Mouse (Mus musculus) heart, adult 8-10 months (tissue): ENCODE measurements around the gene Npff. TPM values are rescaled to one million over a fixed set of nuclear protein-coding genes. Genes with fewer than 3 reads are reported as not detected.

ENCODE experiments used
- DNase-seq: peaks from one replicate; pipeline ENCODE4 v3.0.0; 2022; ENCODE audit warnings: low spot score
- total RNA-seq, 4 experiments: library from RNA; stranded (reverse); gene quantifications; 2 replicates each; pipeline ENCODE4 v1.2.4; 2022

The Npff gene
- 1 to 10 TPM in 3 of 4 experiments, under 1 TPM in 1; 0.65 to 2.2 (median 1.9) TPM for total RNA-seq

- DNase-seq = peak; percentile 69
Observed at GRCm38 (mm10) chr15:102524892-102525485, at the start of gene Npff. Gene Npff, minus strand, starts transcription at chr15:102524942.

DNA sequence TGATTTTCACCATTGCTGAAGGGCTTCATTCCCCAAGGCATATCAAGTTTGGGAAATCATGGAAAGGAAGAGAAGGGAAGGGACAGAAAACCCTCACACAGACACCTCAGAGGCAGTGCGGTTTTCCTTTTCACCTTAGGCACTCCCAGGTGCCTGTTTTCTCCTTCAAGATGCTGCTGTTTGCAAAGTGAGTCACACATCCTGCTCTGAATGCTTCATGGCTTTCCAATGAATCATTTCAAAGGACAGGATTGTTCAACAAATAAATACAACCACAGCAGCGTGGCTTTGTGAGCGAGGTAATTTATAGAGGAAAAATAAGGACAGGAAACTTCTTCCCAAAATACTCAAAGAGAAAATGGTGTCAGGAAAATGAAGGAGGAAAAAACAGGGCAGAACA is 47.3 kb upstream of the Npff start:
- DNase-seq = no peak

DNA sequence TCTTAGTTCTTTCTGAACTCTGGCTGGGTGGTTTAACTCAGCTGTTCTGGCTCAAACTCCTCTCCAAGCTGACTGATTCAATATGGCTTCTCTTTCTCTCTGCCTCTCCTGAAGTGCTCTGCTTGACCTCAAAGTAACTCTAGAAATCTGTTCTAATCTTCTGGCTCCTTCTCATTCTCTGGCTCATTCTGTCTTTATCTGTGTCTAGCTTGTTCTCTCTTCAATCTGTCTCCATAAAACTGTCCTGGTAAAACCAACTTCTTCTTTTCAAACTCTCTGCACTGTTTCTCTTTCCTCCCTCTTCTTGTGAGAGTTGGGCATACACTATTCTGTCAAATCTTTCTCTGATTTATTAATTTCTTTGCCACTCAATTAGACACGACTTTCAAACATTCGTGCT is 43.1 kb upstream of the Npff start:
- DNase-seq = no peak

DNA sequence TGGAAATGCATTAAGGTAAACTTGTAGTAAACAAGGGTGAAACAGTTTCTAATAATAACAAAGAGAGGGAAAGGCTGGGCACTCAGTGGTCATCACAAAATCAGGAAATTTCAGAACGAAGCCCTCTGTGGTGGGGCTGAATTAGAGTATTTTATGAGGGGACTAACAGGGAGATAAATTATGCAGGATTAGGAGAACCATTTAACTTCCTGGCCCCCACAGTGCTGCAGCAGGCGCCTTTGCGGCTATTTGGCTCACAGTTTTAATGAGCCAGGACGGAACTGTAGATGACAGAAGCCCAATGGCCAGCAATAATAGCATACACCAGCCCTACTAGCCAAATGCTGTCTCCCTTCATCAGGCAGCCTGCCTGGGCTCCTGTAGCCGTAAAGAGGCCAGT is 38.9 kb upstream of the Npff start:
- DNase-seq = no peak

DNA sequence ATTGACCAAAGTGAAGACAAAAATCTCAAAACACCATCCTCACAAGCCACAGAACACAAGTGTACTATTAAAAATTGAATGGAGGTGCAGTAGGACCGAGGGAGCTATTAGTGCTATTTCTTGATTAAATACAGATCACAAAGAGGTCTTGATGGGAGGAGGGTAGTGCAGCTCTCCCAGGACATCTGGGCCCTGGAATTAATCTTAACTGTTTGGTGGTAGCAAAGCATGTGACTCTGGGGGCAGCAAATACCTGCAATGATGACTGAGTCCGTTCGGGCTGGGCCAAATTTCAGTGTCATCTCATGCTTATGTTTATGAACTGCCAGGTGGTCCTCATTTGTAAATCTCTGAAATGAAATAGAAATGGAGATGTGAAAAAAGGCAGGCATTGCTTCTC is 38.3 kb upstream of the Npff start:
- no peak for DNase-seq

GRCm38 (mm10) chr15:102562491-102562890 is 37.7 kb upstream of the Npff start:
- no peak for DNase-seq

DNA sequence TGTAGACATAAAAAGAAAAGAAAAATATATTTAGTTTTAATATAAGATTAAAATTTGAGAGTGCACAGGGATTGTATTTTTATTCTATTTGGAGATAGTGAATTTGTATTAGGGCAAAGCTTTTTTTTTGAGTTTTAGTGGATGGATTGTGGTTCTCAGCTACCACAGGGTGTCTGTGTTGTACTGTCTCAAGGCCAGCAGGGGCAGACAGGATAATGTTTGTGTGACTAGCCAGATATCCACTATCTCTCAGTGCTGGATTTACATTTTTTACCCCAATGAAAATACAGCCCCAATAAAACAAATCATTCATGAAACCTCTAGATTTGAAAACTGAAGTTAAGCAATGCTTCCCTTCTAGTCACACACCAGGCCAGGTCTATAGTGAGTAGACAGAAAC is 32.8 kb upstream of the Npff start:
- DNase-seq = no peak

GRCm38 (mm10) chr15:102555581-102555980 is 30.8 kb upstream of the Npff start:
- no peak for DNase-seq

DNA sequence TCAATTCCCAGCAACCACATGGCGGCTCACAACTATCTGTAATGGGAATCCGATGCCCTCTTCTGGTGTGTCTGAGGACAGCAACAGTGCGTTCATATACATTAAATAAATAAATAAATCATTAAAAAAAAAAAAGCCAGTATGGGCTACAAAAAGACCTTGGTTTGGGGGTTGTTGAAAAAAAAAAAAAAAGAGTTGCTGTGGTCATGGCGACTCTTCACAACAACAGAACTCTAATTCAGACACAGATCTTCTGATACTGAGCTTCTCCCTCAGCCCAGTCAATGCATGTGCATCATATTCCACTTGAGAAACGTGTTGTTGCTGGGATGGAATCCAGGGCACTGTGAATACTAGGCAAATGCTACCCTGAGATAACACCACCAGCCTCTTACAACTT is 27.9 kb upstream of the Npff start:
- no peak for DNase-seq

GRCm38 (mm10) chr15:102547478-102547877 is 22.7 kb upstream of the Npff start:
- DNase-seq = peak; percentile 51

DNA sequence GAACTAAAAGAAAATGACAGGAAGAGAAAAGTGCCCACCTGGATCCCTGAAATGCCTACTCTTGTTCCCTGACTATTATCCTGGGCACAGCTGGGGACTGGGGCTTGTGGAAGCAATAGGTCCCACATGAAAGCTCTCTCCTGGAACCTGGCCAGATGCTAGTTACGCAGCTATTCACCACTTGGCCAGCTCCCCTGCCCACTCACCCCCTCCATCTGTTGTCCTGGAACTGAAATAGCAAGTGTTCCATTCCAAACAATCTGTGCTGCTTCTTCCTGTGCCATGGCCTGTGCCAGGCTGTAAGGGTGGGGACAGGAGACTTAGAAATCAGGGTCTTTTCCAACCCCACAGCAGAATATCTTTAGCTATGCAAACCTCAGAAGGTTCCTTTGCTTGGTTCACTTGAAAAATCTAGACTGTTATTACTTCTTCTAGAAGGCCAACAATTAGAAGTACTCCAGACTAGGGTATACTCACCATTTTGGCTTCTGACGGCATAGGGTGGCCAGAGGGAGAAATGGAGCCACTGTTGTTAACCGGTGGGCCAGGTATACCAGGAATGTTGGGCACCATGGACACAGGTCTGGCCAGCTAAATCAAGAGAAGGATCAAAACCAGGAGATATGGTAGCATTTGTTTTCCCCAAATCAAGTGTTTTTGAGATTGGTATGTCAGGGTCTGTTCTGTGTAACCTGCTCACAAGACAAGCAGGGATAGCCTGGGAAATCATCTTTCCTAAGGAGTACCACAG is 22.1 kb upstream of the Npff start:
- DNase-seq = peak; percentile 77

DNA sequence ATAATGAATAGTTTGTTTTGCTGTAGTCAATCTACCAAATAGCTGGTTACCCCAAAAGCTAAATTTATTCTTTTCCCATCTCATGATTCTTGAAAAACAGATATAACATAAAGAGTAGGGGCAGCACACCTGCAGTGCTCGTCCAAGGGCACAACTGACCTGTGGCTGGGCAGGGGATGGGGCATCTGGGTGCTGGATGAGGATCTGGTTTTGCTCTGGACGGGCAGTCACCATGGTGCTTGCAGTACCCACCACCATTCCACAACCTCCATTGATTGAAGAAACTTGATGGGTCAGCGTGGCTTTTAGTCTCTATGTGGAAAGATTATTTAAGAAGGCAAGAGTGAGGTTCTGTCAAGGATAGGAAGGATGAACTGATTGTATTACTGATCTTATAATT is 21.5 kb upstream of the Npff start:
- no peak for DNase-seq

GRCm38 (mm10) chr15:102544801-102545200 is 20.1 kb upstream of the Npff start:
- DNase-seq = no peak

DNA sequence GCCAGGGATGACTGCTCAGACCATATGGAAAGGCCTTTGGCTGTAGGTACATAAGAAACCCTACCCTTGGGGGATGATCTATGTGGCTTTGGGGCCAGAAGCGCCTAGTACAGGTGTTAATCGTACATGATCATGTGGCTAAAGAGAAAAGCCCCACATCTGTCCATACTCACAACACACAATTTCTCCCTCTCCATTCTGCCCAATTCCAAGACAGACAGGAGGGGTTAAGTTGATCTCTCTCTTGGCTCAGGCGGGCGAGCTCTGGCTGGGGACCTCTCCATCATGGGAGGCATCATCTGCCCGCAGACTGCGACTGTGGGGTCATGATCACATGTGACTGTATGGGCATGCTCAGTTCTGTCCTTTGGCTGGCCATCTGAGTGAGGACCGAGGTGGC is 9.2 kb upstream of the Npff start:
- no peak for DNase-seq

GRCm38 (mm10) chr15:102532106-102532900 is 7.6 kb upstream of the Npff start:
- no peak for DNase-seq

- DNase-seq = no peak
Observed at GRCm38 (mm10) chr15:102531586-102531985, 6.8 kb upstream of the Npff start.

DNA sequence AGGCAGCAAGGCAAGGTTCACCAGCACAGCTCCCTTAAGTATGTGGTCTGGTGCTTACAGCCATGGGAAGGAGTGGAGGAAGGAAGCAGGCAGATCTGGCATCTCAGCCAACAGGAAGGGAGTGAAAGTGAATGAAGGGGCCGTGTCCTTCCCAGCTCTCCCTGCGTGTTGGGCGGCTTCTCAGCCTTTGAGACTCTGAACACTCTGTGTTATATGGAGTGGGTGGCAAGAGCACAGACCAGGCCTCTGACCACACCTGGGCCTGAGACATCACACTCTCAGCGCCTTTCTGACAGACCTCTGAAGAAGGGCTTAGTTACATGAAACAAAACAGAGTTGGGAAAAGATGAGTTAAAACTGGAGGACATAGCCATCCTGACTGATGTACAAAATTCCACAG is 5.8 kb upstream of the Npff start:
- DNase-seq = no peak

DNA sequence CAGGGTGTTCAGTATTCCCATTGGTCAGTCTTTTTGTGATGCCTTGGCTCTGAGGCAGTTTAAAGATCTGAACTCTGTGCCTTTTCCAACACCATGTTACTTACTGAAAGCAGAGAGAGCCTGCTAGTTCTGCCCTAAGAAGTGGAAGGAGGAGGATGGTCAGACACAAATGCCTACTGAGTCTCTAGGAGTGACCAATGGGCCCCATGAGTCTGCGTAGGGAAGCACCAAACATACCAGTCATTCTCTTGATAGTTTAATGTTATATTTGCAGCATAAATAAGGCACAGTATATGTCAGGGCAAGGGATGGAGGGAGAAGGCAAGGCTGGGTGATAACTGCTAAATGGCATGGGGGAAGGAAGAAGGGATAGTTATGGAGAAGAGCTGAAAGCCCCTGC is 3.7 kb upstream of the Npff start:
- no peak for DNase-seq

GRCm38 (mm10) chr15:102527936-102528335 is 3.2 kb upstream of the Npff start:
- DNase-seq = no peak

- no peak for DNase-seq
Observed at GRCm38 (mm10) chr15:102526111-102527002, 1.6 kb upstream of the Npff start.

DNA sequence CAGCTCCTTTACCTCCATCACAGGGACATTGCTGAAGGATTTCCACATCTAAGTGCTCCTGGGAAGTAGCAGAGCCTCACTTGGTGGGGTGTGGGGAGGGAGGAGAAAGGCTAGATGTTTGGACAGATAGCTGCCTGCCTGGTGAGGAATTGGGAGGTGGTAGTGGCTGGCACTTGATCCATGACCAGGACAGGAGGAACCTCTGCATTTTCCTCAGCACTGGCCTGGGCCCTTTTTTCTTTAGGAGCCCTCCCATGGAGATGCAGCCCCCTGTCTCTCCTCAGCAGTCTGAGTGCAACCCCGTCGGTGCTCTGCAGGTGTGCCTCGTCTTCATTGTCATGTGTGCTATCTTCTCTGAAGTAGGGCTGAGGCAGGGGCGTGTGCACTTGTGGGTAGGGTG is 3.3 kb downstream of the Npff start:
- no peak for DNase-seq

- no peak for DNase-seq
Observed at GRCm38 (mm10) chr15:102520416-102520815, 4.3 kb downstream of the Npff start.
